Mouse (Mus musculus) left cerebral cortex, adult 6 months (tissue): ENCODE data around the gene Olfr827. TPM values are rescaled to one million over a fixed set of nuclear protein-coding genes. Genes with fewer than 3 reads are reported as not detected.

Experiments used
- long read RNA-seq, 2 experiments: library from polyadenylated mRNA; unstranded; transcript quantifications; one replicate each; pipeline ENCODE4 v2.0.0; 2019 to 2020
- polyA plus RNA-seq: library from polyadenylated mRNA; unstranded; fragments of <200 nt; fragmentation: Nextera tagmentation; gene quantifications from 2 replicates; pipeline ENCODE4 v1.2.3, GENCODE M21; 2021

Olfr827 gene
- not detected in 2 replicates for polyA plus RNA-seq
- long read RNA-seq, experiment 1, result 0 reads
- long read RNA-seq, experiment 2, result 0 reads

GRCm38 (mm10) chr10:130214303-130214702 is at the start of gene Olfr827:
Gene Olfr827 (minus strand): TSS chr10:130214403.

GRCm38 (mm10) chr10:130184086-130184485 is 30.1 kb downstream of the Olfr827 start, which contains the start of gene Olfr826:
Gene Olfr826 (minus strand): TSS chr10:130184186.

GRCm38 (mm10) chr10:130166666-130167065 is 47.5 kb downstream of the Olfr827 start, which contains the start of gene Olfr825:
Gene Olfr825 (minus strand): TSS chr10:130166766.

Other genes with a start within 250 kb of the Olfr827 start
- not detected in 2 replicates for gene Olfr819, start 247.1 kb downstream of the Olfr827 start, polyA plus RNA-seq
- gene Olfr247, start 238.3 kb downstream of the Olfr827 start, polyA plus RNA-seq, result not detected in 2 replicates
- gene Gm10310, start 229.3 kb downstream of the Olfr827 start, polyA plus RNA-seq, result 0.03 TPM in 1 of 2 replicates, not detected in the other
- not detected in 2 replicates for gene Olfr820, start 201.8 kb downstream of the Olfr827 start, polyA plus RNA-seq
- not detected in 2 replicates for gene Olfr821, start 184.1 kb downstream of the Olfr827 start, polyA plus RNA-seq
- not detected in 2 replicates for gene Olfr822, start 143.2 kb downstream of the Olfr827 start, polyA plus RNA-seq
- gene Olfr823, start 99.0 kb downstream of the Olfr827 start, polyA plus RNA-seq, result not detected in 2 replicates
- gene Olfr824, start 84.4 kb downstream of the Olfr827 start, polyA plus RNA-seq, result not detected in 2 replicates
- gene Olfr825, start 47.6 kb downstream of the Olfr827 start, polyA plus RNA-seq, result not detected in 2 replicates
- gene Olfr826, start 30.2 kb downstream of the Olfr827 start, polyA plus RNA-seq, result not detected in 2 replicates
- 0.23 TPM in 1 of 2 replicates, not detected in the other for gene Neurod4, start 65.8 kb upstream of the Olfr827 start, polyA plus RNA-seq
- not detected in 2 replicates for gene Tespa1, start 108.5 kb upstream of the Olfr827 start, polyA plus RNA-seq
- 0.04 and 0.06 TPM in 2 replicates for gene Vmn2r84, start 179.9 kb upstream of the Olfr827 start, polyA plus RNA-seq
- 0.06 TPM in 2 replicates for gene Vmn2r85, start 215.3 kb upstream of the Olfr827 start, polyA plus RNA-seq
- gene Vmn2r86, start 241.6 kb upstream of the Olfr827 start, polyA plus RNA-seq, result 0.02 TPM in 1 of 2 replicates, not detected in the other